Mouse (Mus musculus): ENCODE data around the gene Carf.

- TF ChIP-seq EP300 (IDR thresholded peaks at IDR 0.05; ENCODE audit: low read depth) (no peak), CTCF (IDR thresholded peaks at IDR 0.05; ENCODE audit: low read depth) (no peak)
Measured at GRCm38 (mm10) chr1:60074935-60075334, 23.1 kb upstream of the Carf start.

Measured in heart, postnatal 0 days (tissue).